Mouse (Mus musculus) heart, embryonic 16.5 days (tissue): ENCODE results near the gene Dthd1. TPM values are rescaled to one million over a fixed set of nuclear protein-coding genes. Genes with fewer than 3 reads are reported as not detected.

ENCODE experiments used
- ATAC-seq: fragments of 200-750 bp; cut with Nextera tagmentation; replicated peaks from 2 replicates; pipeline ENCODE4 v1.8.0; 2017; ENCODE audit warnings: moderate number of reproducible peaks; ENCODE audit not compliant: insufficient read depth, low FRiP score; ENCODE audit errors: extremely low read depth
- H3K27ac ChIP-seq: fragments of 300-500 bp; sonication (generic); 2 replicates; pipeline ENCODE4 v1.5.1; 2014; ENCODE audit warnings: mild to moderate bottlenecking, low read length, control low read depth, moderate library complexity
- H3K27me3 ChIP-seq: fragments of 300-500 bp; sonication (generic); 2 replicates; pipeline ENCODE4 v1.6.1; 2014; ENCODE audit warnings: low read length, mixed read lengths; ENCODE audit not compliant: control insufficient read depth, insufficient read depth
- H3K36me3 ChIP-seq: fragments of 300-500 bp; sonication (generic); 2 replicates; pipeline ENCODE4 v1.6.1; 2014; ENCODE audit not compliant: control insufficient read depth, insufficient read depth
- H3K4me1 ChIP-seq: fragments of 300-500 bp; sonication (generic); 2 replicates; pipeline ENCODE4 v1.6.1; 2014; ENCODE audit warnings: low read length, mixed read lengths; ENCODE audit not compliant: control insufficient read depth, insufficient read depth
- H3K4me2 ChIP-seq: fragments of 300-500 bp; sonication (generic); 2 replicates; pipeline ENCODE4 v1.6.1; 2014; ENCODE audit warnings: low read depth, mild to moderate bottlenecking, control low read depth, low read length
- H3K4me3 ChIP-seq: fragments of 300-500 bp; sonication (generic); 2 replicates; pipeline ENCODE4 v1.5.1; 2014; ENCODE audit warnings: mild to moderate bottlenecking, control low read depth, low read length
- H3K9ac ChIP-seq: fragments of 300-500 bp; sonication (generic); 2 replicates; pipeline ENCODE4 v1.6.1; 2014; ENCODE audit warnings: low read length, control low read depth
- H3K9me3 ChIP-seq: fragments of 300-500 bp; sonication (generic); replicated peaks from 2 replicates; pipeline ENCODE4 v1.6.1; 2016; ENCODE audit warnings: low read length; ENCODE audit not compliant: control insufficient read depth
- WGBS: fragments of 180-500 bp; shearing (Covaris S2); extraction: QIAGEN DNeasy Blood & Tissue Kit; methylation state at CpG from one replicate; pipeline ENCODE4 v1.1.7; 2014; 5-methylcytosine and 5-hydroxymethylcytosine counted together
- polyA plus RNA-seq: library from polyadenylated mRNA; unstranded; fragments of >200 nt; fragmentation: Nextera tagmentation; extraction: Ambion mirVana; gene quantifications from 2 replicates; pipeline ENCODE4 v1.2.1, GENCODE M21; 2015

Gene Dthd1
- 0.10 and 0.11 TPM in 2 replicates for polyA plus RNA-seq

GRCm38 (mm10) chr5:62813402-62814071, at the start of gene Dthd1:
Gene Dthd1, plus strand, starts transcription at chr5:62813823.
- Histone ChIP-seq H3K9me3 (peaks cover 3% of the 10 kb centered on the region; the same call in 1 of the 2 replicates), H3K4me3 (no peak within 1 kb of the TSS), H3K9ac (no peak within 1 kb of the TSS), H3K36me3 (no peaks in the 10 kb centered on the region), H3K4me2 (no peak within 1 kb of the TSS), H3K4me1 (no peaks in the 10 kb centered on the region), H3K27me3 (no peaks in the 10 kb centered on the region), H3K27ac (no peak within 1 kb of the TSS)
- WGBS, result 72% methylated on average over 6 of the region's 6 CpGs
- ATAC-seq, result no peak

GRCm38 (mm10) chr5:62764161-62764560, 49.5 kb upstream of the Dthd1 start:
- Histone ChIP-seq H3K4me2 (peak overlapping the region; percentile 19; the same call in 1 of the 2 replicates), H3K9me3 (no peaks in the 10 kb centered on the region), H3K36me3 (no peaks in the 10 kb centered on the region), H3K27me3 (no peaks in the 10 kb centered on the region), H3K9ac (no peak overlapping the region), H3K27ac (no peak overlapping the region), H3K4me1 (peaks cover 25% of the 10 kb centered on the region), H3K4me3 (no peak overlapping the region)
- WGBS, result 57% methylated on average over 5 of the region's 5 CpGs
- ATAC-seq, result no peak

GRCm38 (mm10) chr5:62765459-62765783, 48.2 kb upstream of the Dthd1 start:
- Histone ChIP-seq H3K36me3 (no peaks in the 10 kb centered on the region), H3K4me2 (peak overlapping the region; percentile 89), H3K9me3 (no peaks in the 10 kb centered on the region), H3K27ac (peak overlapping the region; percentile 46), H3K27me3 (no peaks in the 10 kb centered on the region), H3K9ac (peak overlapping the region; percentile 84), H3K4me3 (peak overlapping the region; percentile 75), H3K4me1 (peaks cover 25% of the 10 kb centered on the region)
- 15% methylated on average over 5 of the region's 5 CpGs for WGBS
- no peak for ATAC-seq

- Histone ChIP-seq H3K4me1 (peaks cover 20% of the 10 kb centered on the region), H3K27me3 (no peaks in the 10 kb centered on the region), H3K9me3 (no peaks in the 10 kb centered on the region), H3K9ac (peak within 1 kb of the TSS; percentile 84), H3K4me2 (peak within 1 kb of the TSS; percentile 89), H3K36me3 (no peaks in the 10 kb centered on the region), H3K27ac (peak within 1 kb of the TSS; percentile 46), H3K4me3 (peak within 1 kb of the TSS; percentile 75)
- WGBS, result under 1% methylated on average over 92 of the region's 106 CpGs
- peak; percentile 80 for ATAC-seq
Observed at GRCm38 (mm10) chr5:62765784-62766701, 47.6 kb upstream of the Dthd1 start, which contains the start of gene Arap2. Gene Arap2, minus strand, starts transcription at chr5:62766159.

GRCm38 (mm10) chr5:62771775-62772599, 41.6 kb upstream of the Dthd1 start:
- H3K27ac ChIP-seq, result no peak overlapping the region
- no peak overlapping the region for H3K9ac ChIP-seq
- no peaks in the 10 kb centered on the region for H3K9me3 ChIP-seq
- no peaks in the 10 kb centered on the region for H3K27me3 ChIP-seq
- H3K36me3 ChIP-seq, result no peaks in the 10 kb centered on the region
- H3K4me2 ChIP-seq, result no peak overlapping the region
- H3K4me3 ChIP-seq, result no peak overlapping the region
- H3K4me1 ChIP-seq, result no peaks in the 10 kb centered on the region
- 0 out of 2 replicates have a peak, but pooled peaks have one; percentile 28 for ATAC-seq
- WGBS, result 65% methylated on average over 11 of the region's 11 CpGs

- Histone ChIP-seq H3K36me3 (no peaks in the 10 kb centered on the region), H3K4me1 (no peaks in the 10 kb centered on the region), H3K9ac (no peak overlapping the region), H3K4me3 (no peak overlapping the region), H3K27me3 (no peaks in the 10 kb centered on the region), H3K9me3 (no peaks in the 10 kb centered on the region), H3K27ac (no peak overlapping the region), H3K4me2 (no peak overlapping the region)
- no peak for ATAC-seq
- 80% methylated on average over 8 of the region's 8 CpGs for WGBS
Observed at GRCm38 (mm10) chr5:62777804-62778203, 35.8 kb upstream of the Dthd1 start.

- WGBS, result 72% methylated on average over 5 of the region's 5 CpGs
Observed at GRCm38 (mm10) chr5:62778682-62779081, 34.9 kb upstream of the Dthd1 start.

GRCm38 (mm10) chr5:62786809-62787208, 26.8 kb upstream of the Dthd1 start:
- ATAC-seq, result no peak
- no peak overlapping the region for H3K4me3 ChIP-seq
- no peak overlapping the region for H3K27ac ChIP-seq
- H3K9me3 ChIP-seq, result no peaks in the 10 kb centered on the region
- no peaks in the 10 kb centered on the region for H3K27me3 ChIP-seq
- no peak overlapping the region for H3K4me2 ChIP-seq
- H3K4me1 ChIP-seq, result no peaks in the 10 kb centered on the region
- WGBS, result 78% methylated on average over 3 of the region's 3 CpGs
- no peaks in the 10 kb centered on the region for H3K36me3 ChIP-seq
- H3K9ac ChIP-seq, result no peak overlapping the region

More at GRCm38 (mm10) chr5:62778682-62779081, 34.9 kb upstream of the Dthd1 start:
- Histone ChIP-seq H3K4me2 (no peak overlapping the region), H3K9ac (no peak overlapping the region), H3K36me3 (no peaks in the 10 kb centered on the region), H3K27ac (no peak overlapping the region), H3K4me1 (no peaks in the 10 kb centered on the region), H3K4me3 (no peak overlapping the region), H3K27me3 (no peaks in the 10 kb centered on the region), H3K9me3 (no peaks in the 10 kb centered on the region)
- ATAC-seq, result no peak; the same call in 1 of the 2 replicates
